Mouse (Mus musculus) CH12.LX (cell line): Measurements from ENCODE around the gene Tead1. TPM values are rescaled to one million over a fixed set of nuclear protein-coding genes. Genes with fewer than 3 reads are reported as not detected.

Experiments
- DNase-seq: peaks from one replicate; pipeline ENCODE4 v3.0.0-alpha.2; 2013; ENCODE audit errors: extremely low read depth
- H3K27ac ChIP-seq: 2 replicates; pipeline ENCODE4 v1.5.1; 2012; ENCODE audit warnings: low read depth, mild to moderate bottlenecking, control low read depth, moderate library complexity; ENCODE audit not compliant: insufficient read depth
- H3K27me3 ChIP-seq: replicated peaks from 2 replicates; pipeline ENCODE3; 2012; ENCODE audit warnings: inconsistent platforms
- H3K36me3 ChIP-seq, 2 experiments: replicated peaks in 1 of 2; 2 replicates each; pipeline versions ENCODE3 to v1.6.1; 2012; ENCODE audit warnings: inconsistent platforms in 1 of 2, low read length in 1 of 2, mild to moderate bottlenecking in 1 of 2, mixed read lengths in 1 of 2, moderate library complexity in 1 of 2; ENCODE audit not compliant: control insufficient read depth in 1 of 2, insufficient read depth in 1 of 2
- H3K4me1 ChIP-seq, 2 experiments: 2 replicates each; pipeline ENCODE4 v1.6.1; 2012; ENCODE audit warnings: inconsistent platforms in 1 of 2, moderate library complexity in 1 of 2; ENCODE audit not compliant: insufficient read depth in 2 of 2, control insufficient read depth in 1 of 2
- H3K4me2 ChIP-seq: 2 replicates; pipeline ENCODE4 v1.6.1; 2012; ENCODE audit warnings: low read depth, mild to moderate bottlenecking, control low read depth; ENCODE audit not compliant: poor library complexity, insufficient read depth, severe bottlenecking
- H3K4me3 ChIP-seq, 3 experiments: fragments of 150-350 bp in 1 of 3; sonication (generic) in 1 of 3; replicated peaks in 1 of 3; 2 replicates each; pipeline versions ENCODE3 to v1.5.1; 2011 to 2012; ENCODE audit warnings: low read depth in 2 of 3, low read length in 2 of 3, mild to moderate bottlenecking in 2 of 3, moderate library complexity in 2 of 3, control low read depth in 1 of 3, improper control_type of control experiment in 1 of 3, inconsistent platforms in 1 of 3, mixed read lengths in 1 of 3; ENCODE audit not compliant: poor library complexity in 1 of 3
- H3K79me2 ChIP-seq: replicated peaks from 2 replicates; pipeline ENCODE4 v1.6.1; 2012; ENCODE audit warnings: mild to moderate bottlenecking, moderate library complexity; ENCODE audit not compliant: control insufficient read depth, poor library complexity, insufficient read depth, severe bottlenecking; ENCODE audit errors: extremely low read depth
- H3K9ac ChIP-seq: 2 replicates; pipeline ENCODE4 v1.6.1; 2012; ENCODE audit warnings: low read depth, mild to moderate bottlenecking, control low read depth, moderate library complexity; ENCODE audit not compliant: insufficient read depth
- H3K9me3 ChIP-seq: replicated peaks from 2 replicates; pipeline ENCODE3; 2012; ENCODE audit warnings: low read length, inconsistent platforms, mixed read lengths
- CHD2 ChIP-seq: IDR thresholded peaks from 2 replicates; pipeline ENCODE4 v1.6.1; 2011; ENCODE audit warnings: low read length, improper control_type of control experiment
- ETS1 ChIP-seq: conservative IDR thresholded peaks from 2 replicates; pipeline ENCODE4 v1.6.1; 2012; ENCODE audit warnings: low read depth, mild to moderate bottlenecking, inconsistent platforms, low read length, improper control_type of control experiment, moderate library complexity
- GABPA ChIP-seq: IDR thresholded peaks from 2 replicates; pipeline ENCODE4 v1.6.1; 2012; ENCODE audit warnings: low read depth, low read length, improper control_type of control experiment, inconsistent platforms; ENCODE audit not compliant: insufficient replicate concordance
- HCFC1 ChIP-seq: IDR thresholded peaks from 2 replicates; pipeline ENCODE4 v1.6.1; 2012; ENCODE audit warnings: low read depth, mild to moderate bottlenecking, inconsistent platforms, low read length, improper control_type of control experiment
- IRF4 ChIP-seq: IDR thresholded peaks from 2 replicates; pipeline ENCODE4 v1.6.1; 2014; ENCODE audit warnings: low read depth, mild to moderate bottlenecking, inconsistent platforms, low read length, improper control_type of control experiment
- JUN ChIP-seq: IDR thresholded peaks from 2 replicates; pipeline ENCODE4 v1.6.1; 2011; ENCODE audit warnings: low read depth, mild to moderate bottlenecking, low read length, improper control_type of control experiment, moderate library complexity; ENCODE audit not compliant: insufficient read depth
- MAFK ChIP-seq: IDR thresholded peaks from 2 replicates; pipeline ENCODE4 v1.6.1; 2011; ENCODE audit warnings: low read length, improper control_type of control experiment; ENCODE audit not compliant: insufficient replicate concordance
- MAX ChIP-seq: IDR thresholded peaks from 2 replicates; pipeline ENCODE4 v1.6.1; 2011; ENCODE audit warnings: low read length, improper control_type of control experiment
- MAZ ChIP-seq: IDR thresholded peaks from 2 replicates; pipeline ENCODE4 v1.6.1; 2012; ENCODE audit warnings: low read depth, mild to moderate bottlenecking, inconsistent platforms, low read length, improper control_type of control experiment, moderate library complexity
- MXI1 ChIP-seq: IDR thresholded peaks from 2 replicates; pipeline ENCODE4 v1.6.1; 2011; ENCODE audit warnings: mild to moderate bottlenecking, low read depth, low read length, improper control_type of control experiment
- MYC ChIP-seq: IDR thresholded peaks from 2 replicates; pipeline ENCODE4 v1.6.1; 2011; ENCODE audit warnings: low read depth, mild to moderate bottlenecking, improper control_type of control experiment, low read length
- NRF1 ChIP-seq: IDR thresholded peaks from 2 replicates; pipeline ENCODE4 v1.6.1; 2014; ENCODE audit warnings: low read depth, mild to moderate bottlenecking, inconsistent platforms, low read length, improper control_type of control experiment, moderate library complexity
- POLR2A ChIP-seq: IDR thresholded peaks from 2 replicates; pipeline ENCODE4 v1.6.1; 2011; ENCODE audit warnings: low read depth, mild to moderate bottlenecking, improper control_type of control experiment, low read length
- RCOR1 ChIP-seq: conservative IDR thresholded peaks from 2 replicates; pipeline ENCODE4 v1.6.1; 2012; ENCODE audit warnings: low read depth, mild to moderate bottlenecking, inconsistent platforms, low read length, improper control_type of control experiment
- SIN3A ChIP-seq: IDR thresholded peaks from 2 replicates; pipeline ENCODE4 v1.6.1; 2012; ENCODE audit warnings: low read length, improper control_type of control experiment, inconsistent platforms
- UBTF ChIP-seq: IDR thresholded peaks from 2 replicates; pipeline ENCODE4 v1.6.1; 2012; ENCODE audit warnings: low read depth, mild to moderate bottlenecking, inconsistent platforms, low read length, improper control_type of control experiment, moderate library complexity
- USF1 ChIP-seq: IDR thresholded peaks from 2 replicates; pipeline ENCODE4 v1.6.1; 2014; ENCODE audit warnings: low read depth, mild to moderate bottlenecking, inconsistent platforms, low read length, improper control_type of control experiment
- USF2 ChIP-seq: conservative IDR thresholded peaks from 2 replicates; pipeline ENCODE4 v1.6.1; 2011; ENCODE audit warnings: low read depth, low read length, improper control_type of control experiment
- ZC3H11A ChIP-seq: IDR thresholded peaks from 2 replicates; pipeline ENCODE4 v1.6.1; 2012; ENCODE audit warnings: low read depth, mild to moderate bottlenecking, inconsistent platforms, low read length, improper control_type of control experiment
- ZMIZ1 ChIP-seq: IDR thresholded peaks from 2 replicates; pipeline ENCODE4 v1.6.1; 2012; ENCODE audit warnings: low read depth, mild to moderate bottlenecking, inconsistent platforms, low read length, improper control_type of control experiment
- ZNF384 ChIP-seq: IDR thresholded peaks from 2 replicates; pipeline ENCODE4 v1.6.1; 2012; ENCODE audit warnings: low read depth, low read length, improper control_type of control experiment, inconsistent platforms
- dilution Hi-C: fragments of 300-500 bp; cut with MboI; formaldehyde crosslinking; loops from 2 replicates; pipeline ENCODE4 v1.14.3; 2020; ENCODE audit warnings: low sequenced_read_pairs; ENCODE audit not compliant: extremely low pct_unique_long_range_greater_than_20kb, extremely low pct_ligation_motif_present
- in situ Hi-C: fragments of 300-500 bp; cut with MboI; formaldehyde crosslinking; loops from 3 replicates; pipeline ENCODE4 v1.14.3; 2019; ENCODE audit warnings: low sequenced_read_pairs, low pct_ligation_motif_present, low pct_unique_long_range_greater_than_20kb, mixed read lengths
- polyA plus RNA-seq: library from polyadenylated mRNA; unstranded; fragments of >175 nt; gene quantifications from 2 replicates; pipeline ENCODE4 v1.2.1, GENCODE M21; 2012; ENCODE audit warnings: low read depth; ENCODE audit not compliant: insufficient read length
- total RNA-seq, 2 experiments: library from RNA; depleted of rRNA; stranded (reverse); fragments of 300-350 nt in 1 of 2; fragments of >200 nt in 1 of 2; gene quantifications; 2 replicates each; pipeline ENCODE4 v1.2.3; 2012 to 2014

Tead1 gene
- total and polyA plus RNA-seq, 3 experiments, result not detected

DNA sequence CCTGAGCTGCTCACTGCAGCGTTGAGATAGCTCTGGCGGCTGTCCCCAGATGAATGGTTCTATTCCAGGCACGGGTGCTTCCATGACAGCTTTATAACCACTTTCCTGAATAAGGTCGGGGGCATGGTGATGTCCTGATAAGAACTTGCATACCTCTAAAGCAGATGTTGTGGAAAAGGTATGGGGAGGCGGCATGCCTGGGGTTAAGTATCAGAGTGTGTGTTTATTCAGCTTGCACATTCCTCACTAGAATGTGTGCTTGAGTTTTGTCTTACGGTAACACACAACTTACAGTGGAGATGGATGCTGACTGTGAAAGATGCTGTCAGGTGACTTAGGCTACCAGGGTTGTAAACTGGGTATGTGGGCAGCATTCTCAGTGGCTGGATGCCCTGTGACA, 93.7 kb downstream of the Tead1 start:
- in situ Hi-C loops, result no loop called here
- no peak for TF ChIP-seq MAZ
- no peak for TF ChIP-seq GABPA
- TF ChIP-seq IRF4, result no peak
- no peaks in the 10 kb centered on the region for H3K36me3 ChIP-seq
- no peaks in the 10 kb centered on the region for H3K9me3 ChIP-seq
- H3K9ac ChIP-seq, result no peak overlapping the region
- H3K4me3 ChIP-seq, result no peak overlapping the region
- H3K4me1 ChIP-seq, result peaks cover 0 to 12% of the 10 kb centered on the region in 2 experiments; a peak in 1 of 4 replicates
- no peak for DNase-seq
- no peaks in the 10 kb centered on the region for H3K79me2 ChIP-seq
- dilution Hi-C loops, result no loop called here
- H3K4me2 ChIP-seq, result no peak overlapping the region
- no peaks in the 10 kb centered on the region for H3K27me3 ChIP-seq
- H3K27ac ChIP-seq, result no peak overlapping the region

DNA sequence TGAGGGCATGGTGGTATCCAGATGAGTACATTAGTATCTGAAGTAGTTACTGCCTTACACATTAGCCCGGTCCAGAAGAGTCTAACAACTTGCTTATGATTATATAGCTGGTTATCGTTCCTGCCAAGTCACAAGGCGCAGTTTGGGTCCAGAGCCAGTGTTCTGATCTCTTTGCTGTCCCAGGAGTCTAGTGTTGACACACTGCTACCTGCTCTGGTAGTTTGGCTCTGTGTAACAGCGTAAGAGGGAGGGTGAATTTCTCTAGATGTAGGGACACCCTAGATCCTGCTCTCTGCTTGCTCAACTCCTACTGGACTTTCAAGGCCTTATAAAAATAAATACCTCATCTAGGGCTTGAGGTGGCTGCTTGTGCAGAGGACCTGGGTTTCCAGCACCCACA, 94.5 kb downstream of the Tead1 start:
- Histone ChIP-seq H3K9me3 (no peaks in the 10 kb centered on the region), H3K27ac (no peak overlapping the region), H3K9ac (no peak overlapping the region), H3K4me1 (peaks cover 0 to 12% of the 10 kb centered on the region in 2 experiments; a peak in 1 of 4 replicates), H3K27me3 (no peaks in the 10 kb centered on the region)
- in situ Hi-C loops, result no loop called here
- TF ChIP-seq ZMIZ1 (no peak), JUN (no peak), RCOR1 (no peak), ETS1 (no peak), MAFK (no peak), HCFC1 (no peak), POLR2A (no peak), USF1 (no peak), MXI1 (no peak), ZNF384 (no peak), CHD2 (no peak), SIN3A (no peak), USF2 (no peak), ZC3H11A (no peak), MAX (no peak), MYC (no peak), UBTF (no peak), NRF1 (no peak)
- TF ChIP-seq, all 38 proteins: peak for 0
- DNase-seq, result no peak
- dilution Hi-C loops, result no loop called here
- H3K36me3 ChIP-seq, result no peaks in the 10 kb centered on the region
- H3K79me2 ChIP-seq, result no peaks in the 10 kb centered on the region
- H3K4me2 ChIP-seq, result no peak overlapping the region
- no peak overlapping the region for H3K4me3 ChIP-seq
